Mouse (Mus musculus): ENCODE measurements around the gene Pax5. TPM values are rescaled to one million over a fixed set of nuclear protein-coding genes. Genes with fewer than 3 reads are reported as not detected.

The Pax5 gene
- polyA plus RNA-seq, 1 experiment from 2014 or later = not detected

DNA sequence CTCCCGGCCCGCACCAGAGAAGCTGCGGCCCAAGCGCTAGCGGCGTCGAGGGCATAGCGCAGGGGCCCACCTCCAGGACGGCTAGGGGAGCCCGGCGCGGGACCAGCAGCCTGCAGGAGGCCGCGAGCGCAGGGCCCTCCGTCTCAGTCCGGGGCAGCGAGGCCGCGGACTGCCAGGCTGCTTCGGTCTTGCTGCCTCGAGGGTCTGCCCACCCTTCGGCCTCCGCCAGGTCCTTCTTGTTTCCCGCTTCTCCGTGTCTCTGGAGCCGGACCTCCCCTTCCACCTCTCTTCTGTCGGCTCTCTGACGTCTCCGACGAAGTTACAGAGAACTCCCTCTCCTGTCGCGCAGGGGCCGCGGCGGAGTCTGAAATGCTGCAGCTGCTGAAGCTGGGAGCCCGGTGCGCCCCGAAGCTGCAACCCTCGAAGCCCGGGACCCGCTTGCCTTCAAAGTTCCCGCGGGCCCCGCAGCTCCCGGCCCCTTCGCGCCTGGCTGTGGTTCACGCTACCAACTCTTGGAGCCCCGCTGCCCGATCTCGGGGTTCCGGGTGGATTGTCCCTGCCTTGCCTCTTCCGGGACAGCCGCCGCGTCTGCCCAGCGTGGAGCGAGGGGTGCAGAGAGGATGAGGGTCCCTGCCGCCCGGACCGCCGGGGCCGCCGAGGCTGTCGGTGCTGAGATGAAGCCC lies 6.5 kb downstream of the Pax5 start:
- H3K9me3 ChIP-seq (replicated peaks; ENCODE audit: low read length) = no peaks in the 10 kb centered on the region
- no peak overlapping the region for H3K9ac ChIP-seq (ENCODE audit: low read depth, low read length)
- H3K27ac ChIP-seq = no peak overlapping the region
- H3K27me3 ChIP-seq (ENCODE audit: insufficient read depth, low read length) = peaks cover 89% of the 10 kb centered on the region
- H3K36me3 ChIP-seq (ENCODE audit: insufficient read depth, low read length) = no peaks in the 10 kb centered on the region
- peak overlapping the region; percentile 37 for H3K4me3 ChIP-seq (replicated peaks; ENCODE audit: low read depth, low read length)
- no peak for ATAC-seq (replicated peaks; ENCODE audit: low FRiP score, low read depth)
- WGBS = under 1% methylated on average over 58 of the region's 66 CpGs
- peaks cover 8% of the 10 kb centered on the region; the same call in 1 of the 2 replicates for H3K4me1 ChIP-seq (replicated peaks; ENCODE audit: insufficient read depth, low read length)
- no peak for TF ChIP-seq CTCF (IDR thresholded peaks at IDR 0.05; ENCODE audit: low read depth)
- H3K4me2 ChIP-seq (ENCODE audit: low read length) = peak overlapping the region; percentile 61
- no peak for DNase-seq (ENCODE audit: low spot score)

DNA sequence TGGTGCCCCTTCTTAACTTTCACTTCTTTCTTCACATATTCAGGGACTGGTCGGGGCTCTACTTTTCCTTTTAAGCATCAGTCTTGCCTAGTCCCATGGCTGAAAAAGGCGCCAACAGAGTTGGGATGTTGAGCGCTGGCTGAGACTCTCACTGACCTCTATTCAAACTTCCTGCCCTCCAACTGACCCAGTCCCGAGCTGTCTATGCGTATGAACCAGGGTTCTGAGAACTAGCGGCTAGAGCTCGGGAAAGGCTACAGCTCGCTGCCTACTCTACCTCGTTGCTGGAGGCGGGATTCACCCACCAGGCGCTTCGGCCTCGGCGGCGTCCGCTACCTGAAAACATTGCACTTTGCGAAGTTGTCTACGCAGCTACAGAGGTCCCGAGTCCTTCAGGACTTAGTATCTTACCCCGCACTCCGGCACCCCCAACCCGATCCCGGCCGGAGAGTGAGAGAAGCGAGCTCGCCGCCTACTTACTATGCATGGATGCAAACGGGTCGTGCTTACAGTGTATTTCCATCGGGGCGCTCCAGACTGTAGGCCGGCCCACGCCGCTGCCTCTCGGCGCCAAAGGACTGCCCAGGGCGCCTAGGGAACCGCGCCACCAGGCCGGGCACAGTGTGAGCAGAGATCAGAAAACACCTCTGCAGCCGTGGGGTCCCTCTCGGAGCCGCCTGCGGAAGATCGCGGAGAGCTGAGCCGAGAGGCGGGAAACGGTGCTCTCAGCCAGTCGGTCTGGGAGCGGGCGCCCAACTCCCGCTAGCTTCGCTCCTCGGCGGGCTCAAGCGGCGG lies 7.2 kb downstream of the Pax5 start:
- Histone ChIP-seq H3K9ac (ENCODE audit: low read depth, low read length) (no peak overlapping the region), H3K4me3 (replicated peaks; ENCODE audit: low read depth, low read length) (peak overlapping the region; percentile 37), H3K27me3 (ENCODE audit: insufficient read depth, low read length) (peaks cover 81% of the 10 kb centered on the region), H3K9me3 (replicated peaks; ENCODE audit: low read length) (no peaks in the 10 kb centered on the region), H3K4me2 (ENCODE audit: low read length) (peak overlapping the region; percentile 61), H3K36me3 (ENCODE audit: insufficient read depth, low read length) (no peaks in the 10 kb centered on the region), H3K4me1 (replicated peaks; ENCODE audit: insufficient read depth, low read length) (peaks cover 8% of the 10 kb centered on the region; the same call in 1 of the 2 replicates), H3K27ac (no peak overlapping the region)
- ATAC-seq (replicated peaks; ENCODE audit: low FRiP score, low read depth) (no peak), DNase-seq (ENCODE audit: low spot score) (no peak)
- WGBS = 2% methylated on average over 56 of the region's 58 CpGs
- no peak for TF ChIP-seq CTCF (IDR thresholded peaks at IDR 0.05; ENCODE audit: low read depth)

DNA sequence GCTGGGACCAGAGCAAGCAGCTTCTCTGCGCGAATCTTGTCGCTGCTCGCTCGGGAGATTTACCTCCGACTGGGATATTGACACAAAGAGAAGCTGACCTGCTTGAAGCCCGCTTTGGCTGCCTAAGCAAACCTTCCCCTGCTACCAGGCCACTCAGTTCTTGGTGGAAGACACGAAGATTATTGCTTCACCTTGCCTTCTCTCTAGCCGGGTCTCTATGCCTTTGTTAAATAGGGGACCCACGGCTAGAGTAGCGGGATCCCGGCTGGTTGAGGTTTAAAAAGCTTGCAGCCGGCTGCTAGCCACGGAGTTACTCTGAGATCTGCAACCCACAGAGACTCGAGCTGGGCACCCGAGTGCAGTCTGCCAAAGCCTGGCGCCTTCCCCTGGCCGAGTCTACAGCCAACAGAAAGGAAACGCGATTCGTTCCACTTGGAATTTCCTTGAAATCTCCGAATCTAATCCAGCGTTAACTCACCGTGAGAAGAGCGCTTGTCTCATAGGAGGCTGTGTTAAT lies 8.2 kb downstream of the Pax5 start:
- H3K36me3 ChIP-seq (ENCODE audit: insufficient read depth, low read length) = no peaks in the 10 kb centered on the region
- ATAC-seq (replicated peaks; ENCODE audit: low FRiP score, low read depth) (no peak), DNase-seq (ENCODE audit: low spot score) (no peak)
- no peak for TF ChIP-seq CTCF (IDR thresholded peaks at IDR 0.05; ENCODE audit: low read depth)
- peaks cover 8% of the 10 kb centered on the region; the same call in 1 of the 2 replicates for H3K4me1 ChIP-seq (replicated peaks; ENCODE audit: insufficient read depth, low read length)
- H3K9me3 ChIP-seq (replicated peaks; ENCODE audit: low read length) = no peaks in the 10 kb centered on the region
- H3K4me3 ChIP-seq (replicated peaks; ENCODE audit: low read depth, low read length) = no peak overlapping the region
- 1% methylated on average over 25 of the region's 25 CpGs for WGBS
- H3K9ac ChIP-seq (ENCODE audit: low read depth, low read length) = no peak overlapping the region
- no peak overlapping the region for H3K4me2 ChIP-seq (ENCODE audit: low read length)
- no peak overlapping the region for H3K27ac ChIP-seq
- peaks cover 72% of the 10 kb centered on the region for H3K27me3 ChIP-seq (ENCODE audit: insufficient read depth, low read length)

DNA sequence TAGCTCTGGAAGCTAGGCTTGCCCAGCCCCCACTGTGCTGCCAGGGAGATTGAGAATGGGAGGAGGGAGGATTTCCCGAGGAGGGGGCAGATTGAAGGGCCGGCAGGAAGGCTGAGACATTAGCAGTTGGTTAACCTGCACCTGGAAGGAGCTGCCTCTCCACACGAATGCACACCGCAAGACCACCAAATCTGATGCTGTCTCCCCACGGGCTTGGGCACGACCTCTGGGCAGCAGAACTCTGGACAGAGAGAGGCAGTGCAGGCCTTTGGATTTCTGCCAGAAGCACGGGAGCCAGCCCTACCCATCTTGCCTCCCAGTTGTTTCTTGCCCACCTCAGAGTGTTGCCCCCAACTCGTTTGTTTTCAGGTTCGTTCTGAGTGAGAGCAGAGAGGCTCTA lies 8.8 kb downstream of the Pax5 start:
- no peak for TF ChIP-seq CTCF (IDR thresholded peaks at IDR 0.05; ENCODE audit: low read depth)
- 4% methylated on average over 9 of the region's 9 CpGs for WGBS
- Histone ChIP-seq H3K9ac (ENCODE audit: low read depth, low read length) (no peak overlapping the region), H3K27me3 (ENCODE audit: insufficient read depth, low read length) (peaks cover 66% of the 10 kb centered on the region), H3K4me1 (replicated peaks; ENCODE audit: insufficient read depth, low read length) (peaks cover 8% of the 10 kb centered on the region; the same call in 1 of the 2 replicates), H3K36me3 (ENCODE audit: insufficient read depth, low read length) (no peaks in the 10 kb centered on the region), H3K4me2 (ENCODE audit: low read length) (no peak overlapping the region), H3K27ac (no peak overlapping the region), H3K4me3 (replicated peaks; ENCODE audit: low read depth, low read length) (no peak overlapping the region), H3K9me3 (replicated peaks; ENCODE audit: low read length) (no peaks in the 10 kb centered on the region)
- no peak for ATAC-seq (replicated peaks; ENCODE audit: low FRiP score, low read depth)
- no peak for DNase-seq (ENCODE audit: low spot score)

DNA sequence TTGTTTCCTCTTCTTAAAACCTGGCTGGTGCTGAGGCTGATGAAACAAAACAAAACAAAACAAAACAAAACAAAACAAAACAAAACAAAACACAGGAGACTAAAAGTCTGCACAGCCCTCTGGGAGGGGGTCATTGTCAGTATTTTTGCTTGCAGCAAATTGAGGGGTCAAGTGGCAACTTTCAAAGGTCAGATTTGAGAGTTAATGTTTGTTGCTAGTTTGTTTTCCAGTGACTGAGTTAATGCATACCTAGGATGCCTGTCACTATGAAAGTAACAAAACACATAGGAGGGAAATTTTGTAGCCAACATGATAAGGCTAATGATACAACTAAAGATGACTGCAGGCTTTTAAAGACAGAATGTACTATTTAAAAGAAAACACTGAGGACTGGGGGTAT lies 13.6 kb downstream of the Pax5 start:
- Histone ChIP-seq H3K4me1 (replicated peaks; ENCODE audit: insufficient read depth, low read length) (no peaks in the 10 kb centered on the region), H3K9ac (ENCODE audit: low read depth, low read length) (no peak overlapping the region), H3K4me3 (replicated peaks; ENCODE audit: low read depth, low read length) (no peak overlapping the region), H3K36me3 (ENCODE audit: insufficient read depth, low read length) (no peaks in the 10 kb centered on the region), H3K4me2 (ENCODE audit: low read length) (no peak overlapping the region), H3K27ac (no peak overlapping the region), H3K9me3 (replicated peaks; ENCODE audit: low read length) (no peaks in the 10 kb centered on the region), H3K27me3 (ENCODE audit: insufficient read depth, low read length) (peaks cover 31% of the 10 kb centered on the region)
- DNase-seq (ENCODE audit: low spot score) (no peak), ATAC-seq (replicated peaks; ENCODE audit: low FRiP score, low read depth) (no peak)
- no peak for TF ChIP-seq CTCF (IDR thresholded peaks at IDR 0.05; ENCODE audit: low read depth)

DNA sequence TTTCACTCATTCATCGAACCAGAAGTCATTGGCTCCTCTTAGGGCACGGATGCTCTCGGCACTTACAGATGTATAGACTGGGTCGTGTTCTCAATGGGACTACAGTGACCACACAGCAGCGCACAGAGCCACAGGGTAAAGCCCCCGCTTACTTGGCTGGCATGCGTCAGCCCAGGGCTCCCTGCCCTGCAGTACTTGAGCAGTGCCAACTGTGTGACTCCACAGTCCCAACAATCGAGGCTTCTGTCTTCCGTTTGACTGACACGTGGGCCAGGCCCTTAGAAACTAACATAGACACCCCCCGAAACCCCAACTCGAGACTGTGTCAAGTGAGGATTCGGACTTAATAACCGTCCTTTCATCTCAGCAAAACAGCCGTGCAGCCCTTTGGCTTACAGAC lies 15.9 kb downstream of the Pax5 start:
- no peaks in the 10 kb centered on the region for H3K36me3 ChIP-seq (ENCODE audit: insufficient read depth, low read length)
- DNase-seq (ENCODE audit: low spot score) (no peak), ATAC-seq (replicated peaks; ENCODE audit: low FRiP score, low read depth) (no peak)
- TF ChIP-seq CTCF (IDR thresholded peaks at IDR 0.05; ENCODE audit: low read depth) = no peak
- no peak overlapping the region for H3K27ac ChIP-seq
- H3K27me3 ChIP-seq (ENCODE audit: insufficient read depth, low read length) = peaks cover 12% of the 10 kb centered on the region
- no peaks in the 10 kb centered on the region for H3K9me3 ChIP-seq (replicated peaks; ENCODE audit: low read length)
- 32% methylated on average over 15 of the region's 15 CpGs for whole genome bisulfite sequencing
- H3K4me1 ChIP-seq (replicated peaks; ENCODE audit: insufficient read depth, low read length) = no peaks in the 10 kb centered on the region
- no peak overlapping the region for H3K4me3 ChIP-seq (replicated peaks; ENCODE audit: low read depth, low read length)
- H3K9ac ChIP-seq (ENCODE audit: low read depth, low read length) = no peak overlapping the region
- no peak overlapping the region for H3K4me2 ChIP-seq (ENCODE audit: low read length)

Data from kidney, postnatal 0 days (tissue).